ENCODE assay signal across 15 mouse cellular contexts in the genomic region with DNA sequence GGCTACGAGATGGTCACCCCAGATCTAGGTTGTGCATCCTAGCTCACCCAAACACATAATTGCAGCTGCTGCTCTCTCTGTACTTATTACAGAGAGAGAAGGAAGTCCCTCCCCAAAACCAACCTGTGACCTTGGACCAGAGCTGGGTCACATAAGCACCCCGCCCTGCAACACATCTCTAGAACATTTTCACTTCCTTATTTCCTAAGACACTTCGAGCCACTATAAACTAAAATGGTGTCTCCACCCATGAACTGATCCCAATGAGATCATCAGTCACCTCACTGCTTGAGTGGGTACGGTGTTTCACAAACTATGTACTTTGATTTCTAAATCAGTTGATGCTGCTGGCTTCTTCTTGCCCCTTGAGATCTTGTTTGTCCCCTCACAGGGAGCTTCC.
DNase-seq lines count a peak whose midpoint lies in the region; ATAC-seq lines count a peak whose summit lies in the region.
"Had no signal": no experiment of that assay in that cellular context is flagged by ENCODE, and none has a peak within 500 bp of the region (broad histone marks: within the 10 kb centered on the region; RNA-seq: fewer than 3 reads in every experiment).

No protein-coding gene starts in this region.

- ATAC-seq in granulocyte monocyte progenitor cell, adult 5-6 weeks (replicated peaks; ENCODE audit: poor library complexity, severe bottlenecking): peak; percentile 82
- ATAC-seq in monocyte, adult 5-6 weeks (replicated peaks; ENCODE audit: insufficient number of reproducible peaks, low FRiP score, low TSS enrichment, poor library complexity, severe bottlenecking): peak; percentile 88
- no peak for ATAC-seq in activated CD4-positive, CD25-positive, alpha-beta regulatory T cell, adult 4 months
- no peak for ATAC-seq in erythroblast, adult 5-6 weeks (replicated peaks; ENCODE audit: low FRiP score, poor library complexity, severe bottlenecking)
- ATAC-seq: forebrain, embryonic 13.5 days had no signal

- peak; percentile 67 for DNase-seq in lung, postnatal 36 days
- no peak for DNase-seq in lung, postnatal 4 days
- no peak for DNase-seq in urinary bladder, postnatal 10 days (ENCODE audit: low spot score)
- DNase-seq: cerebellum, adult 8-10 months; heart, adult 11 months; kidney, adult 18-20 months; kidney, postnatal 14 days; left cerebral cortex, postnatal 4 days; retina, postnatal 1 day; thymus, postnatal 4 days had no signal

Comparison
In these comparisons a context has a peak if more than half of its experiments do, and no peak if none do; other contexts are left out.
1. ATAC-seq: peak in granulocyte monocyte progenitor cell, adult 5-6 weeks (single experiment) and monocyte, adult 5-6 weeks (single experiment); none in activated CD4-positive, CD25-positive, alpha-beta regulatory T cell, adult 4 months (single experiment) and erythroblast, adult 5-6 weeks (single experiment).